Mouse (Mus musculus): Measurements from ENCODE around the gene Ttll1.

Gene Ttll1

DNA sequence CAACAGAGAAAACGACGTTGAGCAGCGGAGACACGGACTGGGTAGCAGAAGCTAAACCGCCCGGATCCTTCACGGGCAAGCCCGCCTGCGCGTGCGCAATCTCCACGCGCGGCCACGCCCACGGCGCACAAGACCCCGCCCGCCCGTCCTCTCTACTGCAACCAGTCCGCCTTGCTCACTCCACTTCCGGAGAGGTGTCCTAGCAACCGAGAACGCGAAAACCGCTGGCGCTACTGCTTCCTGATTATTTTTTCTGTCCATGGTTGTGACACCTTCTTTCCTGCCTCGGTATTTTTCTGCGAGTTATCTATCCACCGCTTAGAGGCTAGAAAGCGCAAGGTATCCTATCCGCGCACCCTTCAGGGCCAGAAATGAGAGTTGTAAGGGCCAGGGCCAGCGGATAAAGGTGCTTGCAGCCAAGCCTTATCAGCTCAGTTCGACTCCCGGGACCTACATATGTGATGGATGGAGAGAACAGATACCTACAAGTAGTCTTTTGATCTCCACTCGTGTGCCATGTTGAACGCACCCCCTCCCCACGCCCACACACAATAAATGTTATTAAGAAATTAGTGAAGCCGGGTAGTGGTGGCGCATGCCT lies at the start of gene Ttll1:
Gene Ttll1, minus strand, starts transcription at position 89 of the 601 bp plus-strand sequence.
- DNase-seq (ENCODE audit: low read depth, low spot score), result peak; percentile 95

GRCm38 (mm10) chr15:83555161-83555974 lies 44.7 kb upstream of the Ttll1 start:
- DNase-seq (ENCODE audit: low read depth, low spot score), result peak; percentile 88

DNA sequence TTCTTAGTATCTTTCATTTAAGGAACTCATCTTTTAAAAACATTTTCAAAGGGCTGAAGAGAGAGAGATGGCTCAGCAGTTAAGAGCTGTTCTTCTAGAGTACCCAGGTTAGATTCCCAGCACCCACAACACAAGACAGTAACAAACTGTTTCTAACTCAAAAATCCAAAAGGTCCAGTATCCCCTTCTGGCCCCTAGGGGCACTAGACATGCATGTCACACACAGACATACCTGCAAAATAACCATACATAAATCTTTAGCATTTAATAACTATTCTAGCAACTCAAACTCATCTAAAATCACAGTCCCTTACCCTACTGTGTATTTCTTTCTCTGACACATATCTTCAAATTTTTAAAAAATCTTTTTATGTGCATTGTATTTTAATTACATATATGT lies 43.1 kb upstream of the Ttll1 start:
- DNase-seq (ENCODE audit: low read depth, low spot score), result peak; percentile 42

DNA sequence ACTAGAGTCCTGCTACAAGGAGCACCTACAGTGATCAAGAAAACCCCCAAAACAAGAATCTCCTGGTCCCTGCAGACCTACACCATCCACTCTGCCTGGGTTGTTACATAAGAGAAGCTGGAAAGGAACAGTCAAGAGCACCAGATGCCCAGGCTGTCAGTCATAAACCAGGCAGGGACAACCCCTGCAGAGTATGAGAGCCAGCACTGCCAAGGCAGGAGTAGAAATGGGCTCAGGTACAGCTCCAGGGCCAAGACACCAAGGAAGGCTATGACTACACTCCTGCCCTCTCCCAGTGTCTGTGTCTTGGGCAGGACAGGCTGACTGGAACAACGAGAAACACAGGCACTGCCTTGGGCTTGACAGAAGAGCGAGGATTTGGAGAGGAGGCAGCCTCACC lies 39.4 kb upstream of the Ttll1 start:
- no peak for DNase-seq (ENCODE audit: low read depth, low spot score)

DNA sequence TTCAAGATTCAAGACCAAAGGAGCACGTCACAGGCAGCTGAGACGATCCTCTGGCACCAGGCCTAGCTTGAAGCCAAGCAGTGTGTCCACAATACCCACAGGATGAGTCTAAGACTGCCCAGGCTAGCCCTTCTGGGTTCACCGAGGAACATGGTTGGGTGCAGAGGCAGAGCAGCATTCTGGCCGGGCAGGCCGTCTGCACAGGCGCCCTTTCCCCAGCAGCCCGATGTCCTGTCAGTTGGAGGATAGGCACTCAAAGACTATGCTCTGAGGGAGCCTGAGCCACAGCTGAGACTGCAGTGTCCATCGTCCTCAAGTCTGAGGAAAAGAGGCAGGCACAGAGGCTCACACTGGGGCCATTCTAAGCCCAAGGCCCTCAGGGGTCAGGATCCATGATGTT lies 36.5 kb upstream of the Ttll1 start:
- no peak for DNase-seq (ENCODE audit: low read depth, low spot score)

GRCm38 (mm10) chr15:83546029-83546428 lies 35.3 kb upstream of the Ttll1 start:
- DNase-seq (ENCODE audit: low read depth, low spot score), result no peak

- DNase-seq (ENCODE audit: low read depth, low spot score), result no peak
Measured at GRCm38 (mm10) chr15:83541647-83542287, 31.1 kb upstream of the Ttll1 start.

DNA sequence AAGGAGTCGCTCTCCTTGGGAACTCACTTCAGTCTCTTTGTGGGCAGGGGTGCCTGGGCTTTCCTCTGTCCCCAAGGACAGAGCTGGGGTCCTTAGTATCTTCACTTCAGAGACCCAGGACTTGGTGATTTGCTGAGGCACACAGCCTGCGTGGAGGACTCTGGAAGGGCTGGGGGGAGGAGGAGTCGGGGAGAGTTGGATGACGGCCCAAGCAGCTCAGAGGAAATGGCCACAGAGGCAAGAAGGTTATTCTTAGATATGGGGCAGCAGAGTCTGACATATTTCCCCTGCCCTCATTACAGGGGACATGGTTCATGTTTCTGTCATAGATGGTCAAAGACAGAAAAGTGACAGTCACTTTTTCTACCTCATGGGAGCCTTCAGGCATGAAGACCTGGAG lies 29.2 kb upstream of the Ttll1 start:
- DNase-seq (ENCODE audit: low read depth, low spot score), result no peak

DNA sequence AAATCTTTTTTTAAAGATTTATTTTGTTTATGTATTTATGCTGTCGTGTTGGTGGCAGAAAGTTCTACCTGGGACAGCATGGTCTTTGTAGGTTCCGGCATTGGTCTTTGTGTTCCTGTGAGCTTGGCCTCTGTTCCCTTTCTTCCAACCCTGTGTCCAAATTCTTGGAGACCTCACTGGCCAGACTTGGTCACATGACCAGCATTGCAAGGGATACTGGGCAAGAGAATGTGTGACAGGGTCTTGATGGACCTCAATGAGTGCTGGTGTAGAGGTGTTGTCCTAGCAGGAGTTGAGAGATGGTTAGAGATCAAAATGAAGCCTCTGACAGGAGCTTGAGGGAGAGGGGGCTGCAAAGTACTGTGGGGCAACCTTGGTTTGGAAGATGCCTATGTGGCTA lies 28.2 kb upstream of the Ttll1 start:
- no peak for DNase-seq (ENCODE audit: low read depth, low spot score)

GRCm38 (mm10) chr15:83535890-83536231 lies 25.2 kb upstream of the Ttll1 start:
- no peak for DNase-seq (ENCODE audit: low read depth, low spot score)

- peak; percentile 45 for DNase-seq (ENCODE audit: low read depth, low spot score)
Measured at GRCm38 (mm10) chr15:83534960-83535889, 24.5 kb upstream of the Ttll1 start.

DNA sequence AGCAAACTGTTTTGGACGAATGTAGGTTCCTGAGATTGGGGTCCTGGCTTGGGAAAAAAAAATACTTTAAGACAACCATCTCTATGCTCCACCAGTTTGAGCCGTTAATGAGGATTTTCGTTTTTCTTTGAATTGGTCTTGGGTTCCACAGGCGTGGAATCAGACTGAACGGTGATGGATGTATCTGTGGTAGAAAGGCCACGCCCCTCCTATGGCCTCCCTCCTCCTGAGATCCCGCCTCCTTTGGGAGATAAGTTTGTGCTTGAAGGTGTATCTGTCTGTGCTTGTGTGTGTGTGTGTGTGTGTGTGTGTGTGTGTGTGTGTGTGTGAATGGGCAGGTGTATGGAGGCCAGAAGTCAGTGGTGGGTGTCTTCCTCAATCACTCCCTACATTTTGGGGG lies 21.9 kb upstream of the Ttll1 start:
- DNase-seq (ENCODE audit: low read depth, low spot score), result peak; percentile 69

- peak; percentile 64 for DNase-seq (ENCODE audit: low read depth, low spot score)
Measured at GRCm38 (mm10) chr15:83531961-83532469, 21.3 kb upstream of the Ttll1 start.

GRCm38 (mm10) chr15:83530688-83531087 lies 20.0 kb upstream of the Ttll1 start:
- DNase-seq (ENCODE audit: low read depth, low spot score), result no peak

- DNase-seq (ENCODE audit: low read depth, low spot score), result no peak
Measured at GRCm38 (mm10) chr15:83530233-83530632, 19.5 kb upstream of the Ttll1 start.

DNA sequence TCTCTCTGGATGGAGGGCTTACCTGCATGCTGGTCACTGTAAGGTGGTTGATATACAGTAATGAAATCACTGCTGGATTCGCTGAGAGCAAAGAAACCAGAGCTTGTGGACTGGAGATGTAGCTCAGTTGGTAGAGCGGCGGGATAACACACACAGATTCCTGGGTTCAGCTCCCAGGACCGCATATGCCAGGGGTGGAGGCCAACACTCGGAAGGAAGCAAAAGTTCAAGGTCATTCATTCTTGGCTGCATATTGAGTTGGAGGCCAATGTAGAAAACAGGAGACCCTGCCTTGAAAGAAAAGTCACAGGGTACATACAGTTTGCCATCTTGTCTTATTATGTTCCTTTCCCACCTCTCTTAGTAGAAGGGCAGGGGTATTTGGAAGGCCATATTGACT lies 19.1 kb upstream of the Ttll1 start:
- peak; percentile 35 for DNase-seq (ENCODE audit: low read depth, low spot score)

DNA sequence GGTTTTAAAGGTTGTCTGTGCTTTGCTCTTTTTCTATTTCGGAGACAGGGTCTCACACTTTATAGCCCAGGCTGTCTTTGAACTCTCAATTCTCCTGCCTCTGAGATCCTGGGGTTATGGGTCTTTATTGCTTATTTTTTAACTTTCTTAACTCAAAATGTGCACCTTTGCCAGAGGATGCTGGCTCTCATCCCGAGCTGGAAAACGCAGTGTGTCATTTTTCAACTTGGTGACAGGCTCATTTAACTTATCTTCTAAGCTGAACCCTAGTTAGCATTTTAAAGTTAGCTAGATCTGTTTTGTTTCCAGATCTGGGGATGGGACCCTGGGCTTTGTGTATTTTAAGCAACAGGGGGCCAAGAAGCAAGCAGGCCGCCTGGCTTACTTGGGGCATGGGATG lies 18.2 kb upstream of the Ttll1 start:
- DNase-seq (ENCODE audit: low read depth, low spot score), result no peak

DNA sequence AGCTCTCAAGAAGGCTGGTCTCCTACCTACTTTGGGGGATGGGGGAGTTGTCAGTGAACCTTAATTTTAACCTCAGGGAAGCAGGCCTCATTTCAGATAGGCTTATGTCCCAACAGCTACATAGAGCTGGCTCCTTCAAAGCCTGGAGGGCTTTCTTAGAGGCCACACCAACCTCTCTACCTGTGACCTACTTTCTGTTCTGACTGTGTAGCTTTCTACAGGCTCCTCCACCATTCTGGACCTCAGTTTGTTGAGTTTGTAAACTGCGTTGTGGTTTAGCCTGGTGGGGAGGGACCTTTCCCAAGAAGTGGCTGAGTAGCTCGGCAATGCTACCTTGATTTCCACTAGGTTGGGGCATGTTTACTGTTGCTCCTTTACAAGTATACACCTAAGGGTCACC lies 17.1 kb upstream of the Ttll1 start:
- DNase-seq (ENCODE audit: low read depth, low spot score), result no peak

DNA sequence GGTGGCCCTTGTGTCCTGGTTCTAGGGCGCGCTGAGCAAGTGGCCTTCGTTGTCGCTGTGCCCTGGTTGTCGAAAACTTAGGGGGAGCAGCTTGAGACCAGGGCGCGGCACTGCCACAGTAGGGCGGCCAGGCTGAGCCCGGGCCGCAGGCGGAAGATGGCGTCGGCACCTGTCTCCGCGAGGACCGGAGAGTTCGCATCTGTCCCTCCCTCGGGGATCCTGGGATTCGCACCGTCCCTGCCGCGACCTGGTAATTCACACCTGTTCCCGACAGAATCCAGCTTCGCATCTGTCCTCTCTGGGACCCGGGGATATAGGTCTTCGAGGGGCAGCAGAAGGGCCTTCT lies 16.4 kb upstream of the Ttll1 start:
- DNase-seq (ENCODE audit: low read depth, low spot score), result no peak

DNA sequence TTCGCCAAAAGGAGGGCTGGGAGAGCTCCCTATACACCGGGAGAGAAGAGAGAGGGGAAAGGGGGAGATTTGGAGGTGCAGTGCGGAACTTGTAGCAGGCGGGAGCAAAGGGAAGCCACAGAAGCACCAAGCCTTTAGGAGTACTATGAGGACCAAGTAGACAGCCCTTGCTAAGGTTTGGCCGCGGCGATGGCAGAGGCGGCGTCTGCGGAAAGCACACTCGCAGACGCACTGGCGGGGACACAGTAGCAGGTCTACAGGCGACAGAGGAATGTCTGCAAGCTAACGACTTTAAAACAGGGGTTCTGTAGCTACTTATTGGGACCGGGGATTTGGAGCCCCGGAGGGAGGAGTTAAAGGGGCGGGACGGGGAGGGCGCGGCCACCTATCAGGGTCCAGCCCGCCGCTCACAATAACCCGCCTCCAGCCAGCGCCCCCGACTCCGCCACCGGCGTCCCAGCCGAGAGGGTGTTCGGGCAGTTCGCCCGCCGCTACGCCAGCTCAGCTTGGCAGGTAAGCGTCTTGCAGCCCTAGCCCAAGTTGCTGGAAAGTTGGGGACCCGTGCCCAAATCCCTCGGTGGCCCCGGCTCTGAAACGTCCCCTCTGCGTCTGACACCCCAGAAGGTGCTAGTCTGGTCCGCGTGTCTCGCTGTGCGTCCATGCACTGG lies 15.9 kb upstream of the Ttll1 start, which contains the start of gene Bik:
Gene Bik, plus strand, starts transcription at position 439 of the 668 bp plus-strand sequence.
- peak; percentile 78 for DNase-seq (ENCODE audit: low read depth, low spot score)

DNA sequence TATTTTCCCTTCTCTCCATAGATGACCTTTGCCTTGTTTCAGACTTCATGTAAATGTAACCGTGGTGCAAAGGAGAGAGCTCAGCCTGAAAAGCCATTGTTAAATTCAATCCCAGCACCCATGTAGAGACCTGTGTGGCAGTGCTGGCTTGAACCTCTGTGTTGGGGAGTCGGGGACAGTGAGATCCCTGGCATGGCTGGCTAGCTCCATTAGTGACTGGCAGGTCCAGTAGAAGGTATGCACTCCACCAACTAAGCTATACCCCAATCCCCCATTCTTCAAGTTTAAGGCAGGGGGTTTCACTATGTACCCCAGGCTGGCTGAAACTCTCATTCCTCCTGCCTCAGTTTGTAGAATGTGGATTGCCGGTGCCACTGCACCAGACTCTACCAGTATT lies 13.6 kb upstream of the Ttll1 start:
- DNase-seq (ENCODE audit: low read depth, low spot score), result no peak
